Mouse (Mus musculus): Measurements from ENCODE around the gene Ppp1r16b.

DNA sequence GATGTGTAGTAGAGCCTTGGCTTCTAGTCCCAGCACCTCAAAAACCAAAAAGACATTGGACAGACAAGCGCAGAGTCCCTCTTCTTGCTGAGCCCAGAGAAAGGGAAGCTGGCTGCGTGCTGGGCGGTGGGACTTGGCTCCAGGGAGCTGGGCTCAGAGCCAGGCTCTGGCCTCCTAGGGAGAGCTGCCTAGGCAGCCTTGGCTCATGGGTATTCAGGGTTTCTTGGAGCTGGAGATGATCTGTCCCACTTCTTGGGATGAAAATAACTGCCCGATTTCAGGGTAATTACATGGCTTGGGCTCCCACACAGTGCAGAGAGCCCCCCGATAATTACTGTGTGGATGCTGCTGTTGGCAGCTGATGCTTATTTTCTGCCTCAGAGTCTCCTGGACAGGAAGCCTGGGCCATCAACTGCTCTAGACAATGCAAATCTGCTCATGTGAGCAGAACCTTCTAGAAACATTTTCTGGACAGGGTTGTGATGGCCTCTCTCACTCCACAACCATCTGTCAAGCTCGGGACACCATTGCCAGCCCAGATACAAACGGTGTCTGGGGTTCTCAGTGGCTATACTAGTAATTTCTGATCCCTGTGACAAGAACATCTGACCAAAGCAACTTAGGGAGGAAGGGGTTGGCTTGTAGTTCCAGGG is 69.4 kb downstream of the Ppp1r16b start:
- no peak for TF ChIP-seq CTCF (IDR thresholded peaks at IDR 0.05; ENCODE audit: borderline replicate concordance, insufficient read depth, low read depth, low read length)
- no peak for TF ChIP-seq POLR2A (IDR thresholded peaks at IDR 0.05; ENCODE audit: borderline replicate concordance, insufficient read depth, low read length)
